Mouse (Mus musculus): ENCODE results near the gene Ifitm7. TPM values are rescaled to one million over a fixed set of nuclear protein-coding genes. Genes with fewer than 3 reads are reported as not detected.

The Ifitm7 gene
- polyA plus RNA-seq, 1 experiment: 10.1 TPM

- H3K4me3 ChIP-seq (ENCODE audit: low read depth, low read length): no peak overlapping the region
- H3K27ac ChIP-seq (ENCODE audit: insufficient read depth, low read length): no peak overlapping the region
- H3K9ac ChIP-seq (ENCODE audit: low read depth, poor library complexity, severe bottlenecking): no peak overlapping the region
- peaks cover 2% of the 10 kb centered on the region for H3K4me1 ChIP-seq (ENCODE audit: control insufficient read depth, insufficient read depth, low read length)
- H3K27me3 ChIP-seq (ENCODE audit: control insufficient read depth, insufficient read depth, low read length, poor library complexity, severe bottlenecking): no peaks in the 10 kb centered on the region
- peaks cover 5% of the 10 kb centered on the region; the same call in 1 of the 2 replicates for H3K9me3 ChIP-seq (replicated peaks; ENCODE audit: control insufficient read depth, insufficient read depth, low read length, poor library complexity, severe bottlenecking)
- TF ChIP-seq POLR2A (IDR thresholded peaks at IDR 0.05; ENCODE audit: insufficient read depth, low read length): no peak
- TF ChIP-seq CTCF (IDR thresholded peaks at IDR 0.05; ENCODE audit: low read depth, low read length): no peak
- no peak for TF ChIP-seq EP300 (IDR thresholded peaks at IDR 0.05; ENCODE audit: insufficient read depth, low read depth, low read length)
- no peaks in the 10 kb centered on the region for H3K36me3 ChIP-seq (ENCODE audit: control insufficient read depth, insufficient read depth, low read length, poor library complexity, severe bottlenecking)
Measured at GRCm38 (mm10) chr16:13944752-13945151, 41.9 kb downstream of the Ifitm7 start.

- H3K36me3 ChIP-seq (ENCODE audit: control insufficient read depth, insufficient read depth, low read length, poor library complexity, severe bottlenecking): no peaks in the 10 kb centered on the region
- TF ChIP-seq POLR2A (IDR thresholded peaks at IDR 0.05; ENCODE audit: insufficient read depth, low read length) (no peak), CTCF (IDR thresholded peaks at IDR 0.05; ENCODE audit: low read depth, low read length) (no peak), EP300 (IDR thresholded peaks at IDR 0.05; ENCODE audit: insufficient read depth, low read depth, low read length) (no peak)
- H3K9ac ChIP-seq (ENCODE audit: low read depth, poor library complexity, severe bottlenecking): no peak overlapping the region
- no peak overlapping the region for H3K27ac ChIP-seq (ENCODE audit: insufficient read depth, low read length)
- H3K27me3 ChIP-seq (ENCODE audit: control insufficient read depth, insufficient read depth, low read length, poor library complexity, severe bottlenecking): no peaks in the 10 kb centered on the region
- no peak overlapping the region for H3K4me3 ChIP-seq (ENCODE audit: low read depth, low read length)
- H3K9me3 ChIP-seq (replicated peaks; ENCODE audit: control insufficient read depth, insufficient read depth, low read length, poor library complexity, severe bottlenecking): no peaks in the 10 kb centered on the region
- peaks cover 2% of the 10 kb centered on the region for H3K4me1 ChIP-seq (ENCODE audit: control insufficient read depth, insufficient read depth, low read length)
Measured at GRCm38 (mm10) chr16:13944178-13944577, 42.5 kb downstream of the Ifitm7 start.

GRCm38 (mm10) chr16:13940847-13941395 lies 45.8 kb downstream of the Ifitm7 start:
- Histone ChIP-seq H3K4me1 (ENCODE audit: control insufficient read depth, insufficient read depth, low read length) (no peaks in the 10 kb centered on the region), H3K27ac (ENCODE audit: insufficient read depth, low read length) (no peak overlapping the region), H3K27me3 (ENCODE audit: control insufficient read depth, insufficient read depth, low read length, poor library complexity, severe bottlenecking) (no peaks in the 10 kb centered on the region), H3K9me3 (replicated peaks; ENCODE audit: control insufficient read depth, insufficient read depth, low read length, poor library complexity, severe bottlenecking) (no peaks in the 10 kb centered on the region), H3K9ac (ENCODE audit: low read depth, poor library complexity, severe bottlenecking) (peak overlapping the region; percentile 70), H3K36me3 (ENCODE audit: control insufficient read depth, insufficient read depth, low read length, poor library complexity, severe bottlenecking) (no peaks in the 10 kb centered on the region), H3K4me3 (ENCODE audit: low read depth, low read length) (peak overlapping the region; percentile 82)
- TF ChIP-seq EP300 (IDR thresholded peaks at IDR 0.05; ENCODE audit: insufficient read depth, low read depth, low read length) (no peak), POLR2A (IDR thresholded peaks at IDR 0.05; ENCODE audit: insufficient read depth, low read length) (no peak), CTCF (IDR thresholded peaks at IDR 0.05; ENCODE audit: low read depth, low read length) (no peak)

- Histone ChIP-seq H3K9me3 (replicated peaks; ENCODE audit: control insufficient read depth, insufficient read depth, low read length, poor library complexity, severe bottlenecking) (no peaks in the 10 kb centered on the region), H3K36me3 (ENCODE audit: control insufficient read depth, insufficient read depth, low read length, poor library complexity, severe bottlenecking) (no peaks in the 10 kb centered on the region), H3K9ac (ENCODE audit: low read depth, poor library complexity, severe bottlenecking) (peak overlapping the region; percentile 70), H3K4me1 (ENCODE audit: control insufficient read depth, insufficient read depth, low read length) (no peaks in the 10 kb centered on the region), H3K4me3 (ENCODE audit: low read depth, low read length) (peak overlapping the region; percentile 82), H3K27me3 (ENCODE audit: control insufficient read depth, insufficient read depth, low read length, poor library complexity, severe bottlenecking) (no peaks in the 10 kb centered on the region), H3K27ac (ENCODE audit: insufficient read depth, low read length) (no peak overlapping the region)
- TF ChIP-seq EP300 (IDR thresholded peaks at IDR 0.05; ENCODE audit: insufficient read depth, low read depth, low read length) (peak; percentile 27; the same call in 1 of the 2 replicates), CTCF (IDR thresholded peaks at IDR 0.05; ENCODE audit: low read depth, low read length) (no peak), POLR2A (IDR thresholded peaks at IDR 0.05; ENCODE audit: insufficient read depth, low read length) (peak; percentile 65)
Measured at GRCm38 (mm10) chr16:13940139-13940846, 46.4 kb downstream of the Ifitm7 start.

Other genes with a start within 250 kb of the Ifitm7 start
- 131 and 134 TPM in 2 replicates for gene Rrn3, start 206.2 kb downstream of the Ifitm7 start, polyA plus RNA-seq (2011; ENCODE audit: insufficient read depth, insufficient read length, low read depth, missing spikeins)
- gene Ntan1, start 168.0 kb downstream of the Ifitm7 start, polyA plus RNA-seq (2011; ENCODE audit: insufficient read depth, insufficient read length, low read depth, missing spikeins): 57.6 and 61.3 TPM in 2 replicates
- 135 and 156 TPM in 2 replicates for gene Pdxdc1, start 83.8 kb downstream of the Ifitm7 start, polyA plus RNA-seq (2011; ENCODE audit: insufficient read depth, insufficient read length, low read depth, missing spikeins)
- gene Mpv17l, start 83.7 kb downstream of the Ifitm7 start, polyA plus RNA-seq (2011; ENCODE audit: insufficient read depth, insufficient read length, low read depth, missing spikeins): 19.9 and 28.4 TPM in 2 replicates
- 17.0 and 20.0 TPM in 2 replicates for gene 2900011O08Rik, start 284 bp downstream of the Ifitm7 start, polyA plus RNA-seq (2011; ENCODE audit: insufficient read depth, insufficient read length, low read depth, missing spikeins)
- 126 and 129 TPM in 2 replicates for gene Nde1, start 176.4 kb upstream of the Ifitm7 start, polyA plus RNA-seq (2011; ENCODE audit: insufficient read depth, insufficient read length, low read depth, missing spikeins)
- gene Marf1, start 176.5 kb upstream of the Ifitm7 start, polyA plus RNA-seq (2011; ENCODE audit: insufficient read depth, insufficient read length, low read depth, missing spikeins): 68.6 and 72.3 TPM in 2 replicates